15 mouse cellular contexts compared by ENCODE assay signal in the genomic region with DNA sequence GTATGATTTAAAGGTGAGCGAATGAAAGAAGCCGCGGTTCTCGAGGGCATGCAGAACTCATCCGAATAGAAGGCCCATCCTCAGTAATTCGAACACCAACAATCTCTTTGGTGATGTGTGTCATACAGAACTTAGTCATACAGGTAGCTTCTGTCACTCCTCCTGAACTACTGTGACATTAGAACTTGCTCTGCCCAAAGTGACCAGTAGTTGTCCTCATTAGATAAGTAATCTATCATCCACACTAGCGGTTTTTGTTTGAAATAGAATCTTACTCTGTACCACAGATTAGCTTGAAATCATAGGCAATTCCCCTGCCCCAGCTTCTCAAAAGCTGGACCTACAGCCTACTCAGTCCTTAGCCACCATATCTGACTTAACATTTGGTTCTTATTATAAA.
DNase-seq lines count a peak whose midpoint lies in the region; ATAC-seq and TF ChIP-seq lines count a peak whose summit lies in the region.
"Had no signal": no experiment of that assay in that cellular context is flagged by ENCODE, and none has a peak within 500 bp of the region (broad histone marks: within the 10 kb centered on the region; RNA-seq: fewer than 3 reads in every experiment).

No protein-coding gene starts in this region.

- H3K27me3 ChIP-seq in kidney, postnatal 0 days (ENCODE audit: insufficient read depth, low read length), result no peaks in the 10 kb centered on the region
- H3K27me3 ChIP-seq in CH12.LX (replicated peaks), result no peaks in the 10 kb centered on the region
- H3K27me3 ChIP-seq: forebrain, embryonic 13.5 days; heart, embryonic 15.5 days; lung, embryonic 15.5 days; megakaryocyte, embryonic 14.5 days; midbrain, embryonic 15.5 days had no signal

- H3K4me2 ChIP-seq in kidney, postnatal 0 days (ENCODE audit: low read length), result no peak overlapping the region
- H3K4me2 ChIP-seq in CH12.LX (ENCODE audit: insufficient read depth, low read depth, poor library complexity, severe bottlenecking), result no peak overlapping the region; the same call in 1 of the 2 replicates
- H3K4me2 ChIP-seq: forebrain, embryonic 13.5 days; heart, embryonic 15.5 days; lung, embryonic 15.5 days; midbrain, embryonic 15.5 days had no signal

- H3K27ac ChIP-seq in kidney, postnatal 0 days, result no peak overlapping the region
- H3K27ac ChIP-seq in CH12.LX (ENCODE audit: insufficient read depth, low read depth), result no peak overlapping the region
- H3K27ac ChIP-seq: forebrain, embryonic 13.5 days; heart, embryonic 15.5 days; lung, embryonic 15.5 days; midbrain, embryonic 15.5 days had no signal

- no peaks in the 10 kb centered on the region for H3K79me2 ChIP-seq in CH12.LX (replicated peaks; ENCODE audit: control insufficient read depth, extremely low read depth, insufficient read depth, poor library complexity, severe bottlenecking)

- ATAC-seq in kidney, postnatal 0 days (replicated peaks; ENCODE audit: low FRiP score, low read depth), result no peak
- peak; percentile 71 for ATAC-seq in inflammation-experienced regulatory T-cells, adult 6 months
- ATAC-seq: forebrain, embryonic 13.5 days; midbrain, embryonic 15.5 days had no signal

- TF ChIP-seq CTCF in kidney, postnatal 0 days (IDR thresholded peaks at IDR 0.05; ENCODE audit: low read depth), result peak; percentile 30; the same call in 1 of the 2 replicates
- TF ChIP-seq CTCF in CH12.LX (conservative IDR thresholded peaks at IDR 0.05 in 1 of 2, IDR thresholded peaks at IDR 0.05 in 1 of 2; ENCODE audit: low read depth in 2 of 2, low read length in 2 of 2), result peak; percentile 13 to 66; a peak in 3 of 4 replicates

- dilution Hi-C loops in CH12.LX (cut with MboI; ENCODE audit: extremely low pct_ligation_motif_present, extremely low pct_unique_long_range_greater_than_20kb, low sequenced_read_pairs), result no loop called here

- no peaks in the 10 kb centered on the region for H3K36me3 ChIP-seq in kidney, postnatal 0 days (ENCODE audit: insufficient read depth, low read length)
- H3K36me3 ChIP-seq in CH12.LX (replicated peaks in 1 of 2; ENCODE audit: control insufficient read depth in 1 of 2, insufficient read depth in 1 of 2, low read length in 1 of 2), result no peaks in the 10 kb centered on the region
- H3K36me3 ChIP-seq: heart, embryonic 15.5 days; lung, embryonic 15.5 days; midbrain, embryonic 15.5 days had no signal

- H3K4me1 ChIP-seq in kidney, postnatal 0 days (replicated peaks; ENCODE audit: insufficient read depth, low read length), result no peaks in the 10 kb centered on the region
- H3K4me1 ChIP-seq in CH12.LX (ENCODE audit: control insufficient read depth in 1 of 2, insufficient read depth in 2 of 2), result no peaks in the 10 kb centered on the region
- H3K4me1 ChIP-seq: forebrain, embryonic 13.5 days; heart, embryonic 15.5 days; lung, embryonic 15.5 days; megakaryocyte, embryonic 14.5 days; midbrain, embryonic 15.5 days had no signal

- TF ChIP-seq POLR2A in CH12.LX (IDR thresholded peaks at IDR 0.05; ENCODE audit: low read depth, low read length), result no peak

- H3K9ac ChIP-seq in kidney, postnatal 0 days (ENCODE audit: low read depth, low read length), result no peak overlapping the region
- H3K9ac ChIP-seq in CH12.LX (ENCODE audit: insufficient read depth, low read depth), result no peak overlapping the region
- H3K9ac ChIP-seq: forebrain, embryonic 13.5 days; heart, embryonic 15.5 days; lung, embryonic 15.5 days; midbrain, embryonic 15.5 days had no signal

- H3K9me3 ChIP-seq in kidney, postnatal 0 days (replicated peaks; ENCODE audit: low read length), result no peaks in the 10 kb centered on the region
- H3K9me3 ChIP-seq in CH12.LX (replicated peaks; ENCODE audit: low read length), result no peaks in the 10 kb centered on the region
- H3K9me3 ChIP-seq: forebrain, embryonic 13.5 days; heart, embryonic 15.5 days; lung, embryonic 15.5 days; megakaryocyte, embryonic 14.5 days; midbrain, embryonic 15.5 days had no signal

- DNase-seq in kidney, postnatal 0 days (ENCODE audit: low spot score), result no peak
- DNase-seq in kidney, postnatal 10 days, result no peak
- peak; percentile 17 for DNase-seq in 416B (ENCODE audit: low read depth)
- DNase-seq in CH12.LX (ENCODE audit: extremely low read depth), result peak; percentile 27
- no peak for DNase-seq in ovary, postnatal 10 days (ENCODE audit: low spot score)
- no peak for DNase-seq in spleen, postnatal 4 days (ENCODE audit: low spot score in 2 of 2)
- DNase-seq: kidney, postnatal 14 days; right cerebral cortex, adult 18-20 months; thymus, adult 2 months had no signal

- in situ Hi-C loops in CH12.LX (cut with MboI; ENCODE audit: low pct_ligation_motif_present, low pct_unique_long_range_greater_than_20kb, low sequenced_read_pairs), result no loop called here

- 90% methylated on average over 7 of the region's 7 CpGs for WGBS in kidney, postnatal 0 days

- H3K4me3 ChIP-seq in kidney, postnatal 0 days (replicated peaks; ENCODE audit: low read depth, low read length), result no peak overlapping the region
- no peak overlapping the region for H3K4me3 ChIP-seq in CH12.LX (replicated peaks in 1 of 3; ENCODE audit: low read depth in 2 of 3, low read length in 2 of 3, poor library complexity in 1 of 3)
- H3K4me3 ChIP-seq: forebrain, embryonic 13.5 days; heart, embryonic 15.5 days; lung, embryonic 15.5 days; megakaryocyte, embryonic 14.5 days; midbrain, embryonic 15.5 days had no signal

- TF ChIP-seq EP300 in CH12.LX (IDR thresholded peaks at IDR 0.05; ENCODE audit: low read length), result no peak

- peak; percentile 72 for TF ChIP-seq RAD21 in CH12.LX (IDR thresholded peaks at IDR 0.05; ENCODE audit: low read depth, low read length)

TF ChIP-seq in CH12.LX, 34 proteins besides CTCF, POLR2A, EP300 and RAD21:
- TF ChIP-seq HCFC1 (IDR thresholded peaks at IDR 0.05; ENCODE audit: low read depth, low read length) (no peak), ELF1 (IDR thresholded peaks at IDR 0.05; ENCODE audit: low read depth, low read length) (no peak), SMC3 (IDR thresholded peaks at IDR 0.05; ENCODE audit: low read depth, low read length) (peak; percentile 57; the same call in 1 of the 2 replicates)

Comparison
In these comparisons a context has a peak if more than half of its experiments do, and no peak if none do; other contexts are left out.
1. DNase-seq: peak in 416B (single experiment) and CH12.LX (single experiment); none in kidney, postnatal 0 days (single experiment), kidney, postnatal 10 days (single experiment), ovary, postnatal 10 days (single experiment) and spleen, postnatal 4 days (0 of 2).